Mouse (Mus musculus): Measurements from ENCODE around the gene Rpl22.

GRCm38 (mm10) chr4:152278986-152279385 is 46.6 kb upstream of the Rpl22 start:
- TF ChIP-seq CTCF (IDR thresholded peaks at IDR 0.05; ENCODE audit: low read depth) = no peak
- no peak for TF ChIP-seq EP300 (IDR thresholded peaks at IDR 0.05; ENCODE audit: low read depth)
